Mouse (Mus musculus) retina, postnatal 7 days (tissue): Measurements from ENCODE around the gene Nlk.

Source experiments
- DNase-seq: peaks from one replicate; pipeline ENCODE4 v3.0.0-alpha.2; 2012; ENCODE audit warnings: low read depth, low spot score

The Nlk gene

DNA sequence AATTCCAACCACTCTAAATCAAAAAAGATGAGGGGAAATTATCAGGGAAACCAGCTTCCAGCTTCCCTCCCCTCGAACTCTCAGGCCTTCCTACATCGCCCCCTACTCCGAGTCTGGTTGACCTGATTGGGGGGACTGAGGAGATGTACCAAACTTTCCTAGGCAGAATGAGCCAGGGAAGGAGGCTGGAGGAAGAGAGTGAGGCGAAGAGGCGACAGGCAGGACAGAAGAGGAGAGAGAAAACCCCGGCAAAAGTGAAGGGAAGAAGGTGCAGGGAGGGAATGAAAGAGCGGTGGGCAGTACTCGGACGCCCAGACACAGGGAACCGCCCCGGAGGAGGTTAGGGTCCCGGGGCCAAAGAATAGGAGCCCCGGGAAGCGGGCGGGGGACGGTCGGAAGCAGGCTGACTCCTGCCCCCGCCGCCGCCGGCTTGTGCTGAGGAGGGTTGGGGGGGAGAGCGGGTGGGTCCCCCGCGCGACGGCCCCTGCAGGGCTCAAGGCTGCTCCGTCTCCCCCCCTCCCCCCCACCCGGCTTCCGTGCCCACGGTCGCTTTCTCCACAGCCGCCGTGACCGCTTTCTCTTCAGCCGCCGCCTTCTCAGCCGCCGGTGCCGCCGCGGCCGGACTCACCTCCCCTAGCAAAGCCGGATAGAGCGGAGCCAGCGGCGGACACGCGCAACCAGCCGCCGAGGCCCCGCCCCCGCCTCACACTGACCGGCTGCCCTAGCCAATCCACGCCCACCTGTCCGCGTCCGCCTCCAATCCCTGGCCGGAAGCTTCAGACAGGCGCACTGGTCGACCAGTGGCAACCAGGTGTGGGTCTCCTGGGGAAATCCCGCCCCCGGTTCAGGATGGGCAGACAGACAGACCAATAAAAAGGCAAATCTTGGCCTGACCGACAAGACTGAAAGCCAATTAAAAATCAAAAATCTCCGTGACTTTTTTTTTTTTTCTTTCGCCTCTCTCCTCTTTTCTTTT lies at the start of gene Nlk:
Gene Nlk, minus strand, starts transcription at position 597 of the 976 bp plus-strand sequence.
- peak; percentile 99 for DNase-seq

- no peak for DNase-seq
These were observed 49.1 kb upstream of the Nlk start for GRCm38 (mm10) chr11:78746264-78746663.

GRCm38 (mm10) chr11:78745475-78745874 lies 48.3 kb upstream of the Nlk start:
- no peak for DNase-seq

GRCm38 (mm10) chr11:78742461-78742860 lies 45.3 kb upstream of the Nlk start:
- no peak for DNase-seq

- DNase-seq, result no peak
These were observed 44.8 kb upstream of the Nlk start for GRCm38 (mm10) chr11:78741958-78742357.

- DNase-seq, result no peak
These were observed 42.2 kb upstream of the Nlk start for GRCm38 (mm10) chr11:78739361-78739760.

DNA sequence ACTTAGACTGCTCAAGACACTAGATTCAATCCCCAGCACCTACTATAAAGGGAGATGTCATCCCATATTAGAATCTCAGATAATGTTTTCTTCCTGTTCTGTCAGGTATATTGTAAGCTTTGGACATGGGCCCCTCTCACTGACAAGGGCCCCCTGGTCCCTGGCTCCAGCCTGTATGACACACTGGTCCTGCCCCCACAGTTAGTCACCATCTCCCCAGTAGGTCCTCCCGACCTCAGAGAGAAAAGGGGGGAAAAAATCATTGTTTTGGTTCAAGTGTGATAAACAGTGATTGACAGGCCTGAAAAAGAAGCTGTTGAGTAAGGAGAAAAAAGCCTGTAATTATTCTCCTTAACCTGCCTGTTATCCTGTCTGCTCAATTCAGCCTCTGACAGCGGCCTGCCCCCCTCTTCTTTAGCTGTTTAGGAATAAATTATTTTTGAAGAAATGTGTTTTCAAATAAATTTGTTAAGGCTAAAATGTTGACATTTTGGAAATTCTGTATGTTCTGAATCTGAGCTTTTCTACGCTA lies 39.8 kb upstream of the Nlk start:
- DNase-seq, result no peak

DNA sequence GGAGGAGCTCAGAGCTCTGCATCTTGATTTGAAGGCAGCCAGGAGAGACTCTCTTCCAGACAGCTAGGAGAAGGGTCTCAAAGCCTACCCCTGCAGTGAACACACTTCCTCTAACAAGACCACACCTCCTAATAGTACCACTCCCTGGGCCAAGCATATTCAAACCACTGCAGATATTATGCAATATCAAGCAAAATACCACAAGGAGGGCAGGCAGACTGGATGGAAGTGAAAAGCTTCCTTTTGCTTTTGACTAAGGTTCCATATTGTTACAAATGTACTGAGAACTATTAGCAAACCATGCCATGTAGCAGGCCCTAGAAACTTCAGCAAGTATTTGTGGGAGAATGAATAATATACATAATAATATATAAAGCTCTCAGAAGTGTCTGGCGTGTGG lies 38.0 kb upstream of the Nlk start:
- DNase-seq, result no peak

- no peak for DNase-seq
These were observed 35.4 kb upstream of the Nlk start for GRCm38 (mm10) chr11:78732619-78733018.

DNA sequence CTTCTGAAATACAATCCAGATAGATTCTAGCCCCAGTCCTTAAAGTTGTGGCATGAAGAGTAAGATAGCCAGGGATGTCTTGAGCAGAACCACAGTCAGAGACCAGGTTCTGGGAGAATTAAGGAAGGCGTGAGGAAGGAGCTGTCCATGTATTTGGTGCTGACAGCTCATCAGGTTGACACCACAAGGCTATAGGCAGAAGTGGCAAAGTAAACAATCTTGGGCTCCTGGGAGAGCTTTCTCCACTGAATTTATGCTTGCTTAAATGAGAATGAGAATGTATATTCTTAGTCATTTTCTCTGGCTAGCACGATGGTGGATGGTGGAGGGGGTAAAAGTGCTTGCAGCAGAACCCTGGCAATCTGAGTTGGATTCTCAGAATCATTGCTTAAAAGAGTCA lies 33.7 kb upstream of the Nlk start:
- DNase-seq, result no peak

DNA sequence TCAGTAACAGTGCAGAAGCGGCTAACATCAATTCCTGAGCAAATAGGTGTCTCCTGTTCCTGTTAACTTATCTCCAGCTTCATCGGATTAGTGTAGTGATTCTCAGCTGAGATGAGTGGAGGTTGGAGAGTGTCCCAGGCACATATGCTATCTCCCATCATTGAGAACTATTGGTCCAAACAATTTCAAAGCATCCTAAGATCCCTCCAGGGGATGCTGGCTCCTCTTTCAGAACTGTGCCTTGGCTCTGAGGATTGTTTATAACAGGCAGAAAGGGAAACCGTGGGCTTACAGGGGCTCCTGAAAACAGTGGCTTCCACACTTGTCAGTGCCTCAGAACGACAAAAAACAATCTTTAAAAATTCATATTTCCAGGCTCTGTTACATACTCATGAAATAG lies 30.9 kb upstream of the Nlk start:
- DNase-seq, result no peak

- no peak for DNase-seq
These were observed 29.2 kb upstream of the Nlk start for GRCm38 (mm10) chr11:78726366-78726765.

- DNase-seq, result no peak
These were observed 27.6 kb upstream of the Nlk start for GRCm38 (mm10) chr11:78724792-78725191.

DNA sequence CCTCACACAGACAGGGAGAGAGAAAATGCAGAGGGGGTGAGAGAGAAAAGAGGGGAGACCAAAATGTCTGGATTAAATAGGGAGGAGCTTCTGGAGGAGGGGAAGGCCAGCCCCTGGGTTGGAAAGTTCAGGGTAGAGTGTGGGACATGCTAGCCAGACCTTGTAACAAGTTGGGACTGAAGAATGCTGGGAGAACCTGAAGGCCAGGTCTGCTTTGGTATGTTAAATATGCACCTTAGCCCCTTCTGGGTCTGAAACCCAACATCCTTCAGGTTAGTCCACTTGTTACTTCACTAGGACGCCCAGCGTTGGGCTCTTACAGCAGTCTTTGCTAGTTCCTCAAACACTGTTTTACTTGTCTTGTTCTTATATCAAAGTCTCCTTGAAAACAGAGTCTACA lies 24.2 kb upstream of the Nlk start:
- DNase-seq, result no peak

DNA sequence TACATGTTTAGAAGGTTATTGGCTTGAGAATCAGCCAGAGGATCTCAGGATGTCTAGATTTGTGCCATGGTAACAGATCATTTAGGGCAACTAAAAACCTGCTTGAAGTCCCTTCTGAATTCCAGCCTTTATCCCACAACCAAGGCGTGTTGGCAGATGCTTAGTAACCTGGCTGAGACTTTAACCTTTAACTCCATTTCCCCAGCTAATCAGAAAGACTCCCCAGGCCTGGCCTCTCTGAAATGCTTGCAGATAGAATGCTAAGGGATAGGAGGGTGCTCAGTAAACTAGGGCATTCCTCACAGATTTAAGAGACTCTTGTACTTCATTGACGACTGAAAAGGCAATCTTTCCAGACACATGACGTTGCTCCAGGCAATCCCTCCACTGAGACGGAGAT lies 20.5 kb upstream of the Nlk start:
- no peak for DNase-seq

GRCm38 (mm10) chr11:78708642-78709041 lies 11.5 kb upstream of the Nlk start:
- no peak for DNase-seq

GRCm38 (mm10) chr11:78706026-78706425 lies 8.9 kb upstream of the Nlk start:
- no peak for DNase-seq

GRCm38 (mm10) chr11:78703085-78703484 lies 5.9 kb upstream of the Nlk start:
- DNase-seq, result no peak

DNA sequence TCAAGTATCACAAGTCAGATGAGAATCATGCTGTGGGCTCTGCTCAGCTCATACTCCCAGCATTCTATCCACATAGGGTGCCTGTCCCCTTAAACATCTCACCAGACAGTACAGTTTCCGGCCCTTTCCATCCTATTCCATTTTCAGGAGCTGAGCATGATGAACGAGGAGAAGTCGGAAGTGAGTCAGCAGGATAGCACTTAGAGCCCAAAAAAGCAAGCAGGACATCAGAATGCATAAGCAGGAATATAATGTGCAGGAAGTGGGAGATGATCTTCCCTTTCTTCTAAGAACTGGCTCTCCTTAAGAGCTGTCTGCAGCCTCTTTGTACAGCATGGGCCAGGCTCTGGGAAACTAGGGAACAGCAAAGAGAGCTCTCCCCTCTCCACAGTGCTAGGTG lies 5.1 kb upstream of the Nlk start:
- DNase-seq, result no peak

DNA sequence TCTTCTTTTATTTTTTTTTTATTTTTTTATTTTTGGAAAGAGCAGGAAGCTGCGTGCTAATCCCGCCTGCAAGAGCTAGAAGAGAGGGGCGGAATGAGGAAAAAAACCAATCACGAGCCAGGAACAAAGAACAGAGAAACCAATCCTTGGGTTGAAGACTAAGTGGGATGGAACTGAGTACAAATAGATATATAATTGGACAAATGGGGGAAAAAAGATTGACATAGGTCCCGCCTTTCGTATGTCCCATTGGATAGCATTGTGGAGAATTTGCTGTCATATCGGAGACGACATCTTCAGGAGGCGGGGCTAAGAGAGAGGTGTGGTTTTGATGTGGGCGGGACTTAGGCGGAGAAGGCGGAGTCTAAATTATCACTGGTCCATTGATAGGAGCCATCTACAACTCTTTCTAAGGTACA lies 589 bp upstream of the Nlk start:
- DNase-seq, result peak; percentile 82

DNA sequence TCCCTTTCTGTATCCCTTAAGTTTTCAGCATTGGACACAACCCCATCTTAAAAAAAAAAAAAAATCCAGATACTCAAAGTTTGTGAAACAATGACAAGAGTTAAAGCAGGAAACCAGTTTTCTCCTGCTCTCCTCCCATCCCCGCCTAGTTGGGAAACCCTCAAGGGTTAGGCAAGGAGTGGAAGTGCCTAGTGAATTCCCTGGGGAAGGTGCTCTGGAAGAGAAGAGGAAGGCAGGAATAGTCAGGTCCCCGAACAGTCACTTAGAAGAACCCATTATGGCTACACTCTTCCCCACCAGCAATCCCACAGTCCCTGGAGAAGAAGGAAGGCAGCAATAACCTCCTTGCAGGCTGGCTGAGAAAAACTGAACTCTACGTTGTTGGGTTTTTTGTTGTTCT lies 2.9 kb downstream of the Nlk start:
- no peak for DNase-seq

- DNase-seq, result no peak
These were observed 3.9 kb downstream of the Nlk start for GRCm38 (mm10) chr11:78693307-78693706.

GRCm38 (mm10) chr11:78691201-78691600 lies 6.0 kb downstream of the Nlk start:
- DNase-seq, result no peak
